Mouse (Mus musculus): ENCODE data around the gene Wdfy2. TPM values are rescaled to one million over a fixed set of nuclear protein-coding genes. Genes with fewer than 3 reads are reported as not detected.

The Wdfy2 gene
- polyA plus RNA-seq, 1 experiment from 2014 or later, result 6.2 TPM

- 14% methylated on average over 5 of the region's 5 CpGs for WGBS
- Histone ChIP-seq H3K27ac (replicated peaks in 1 of 2; ENCODE audit: control insufficient read depth in 1 of 2, insufficient read depth in 1 of 2, low read depth in 2 of 2, low read length in 2 of 2) (peak overlapping the region; percentile 38 to 43; a peak in 2 of 4 replicates), H3K9me3 (ENCODE audit: control insufficient read depth, low read length) (no peaks in the 10 kb centered on the region), H3K4me1 (ENCODE audit: control insufficient read depth in 2 of 2, insufficient read depth in 2 of 2, low read length in 2 of 2) (peaks cover 12 to 39% of the 10 kb centered on the region in 2 experiments), H3K9ac (ENCODE audit: low read length) (no peak overlapping the region), H3K36me3 (ENCODE audit: control insufficient read depth, insufficient read depth, low read length) (no peaks in the 10 kb centered on the region), H3K27me3 (ENCODE audit: control insufficient read depth, insufficient read depth, low read length) (no peaks in the 10 kb centered on the region), H3K4me3 (ENCODE audit: control insufficient read depth in 1 of 2, insufficient read depth in 1 of 2, low read depth in 1 of 2, low read length in 2 of 2) (no peak overlapping the region), H3K4me2 (ENCODE audit: low read length) (no peak overlapping the region)
- peak; percentile 62 for ATAC-seq (ENCODE audit: insufficient number of reproducible peaks, insufficient read depth, low FRiP score, low read depth)
Observed at GRCm38 (mm10) chr14:62879497-62879896, 42.0 kb downstream of the Wdfy2 start.

- Histone ChIP-seq H3K9ac (ENCODE audit: low read length) (no peak overlapping the region), H3K4me1 (ENCODE audit: control insufficient read depth in 2 of 2, insufficient read depth in 2 of 2, low read length in 2 of 2) (peaks cover 12 to 46% of the 10 kb centered on the region in 2 experiments), H3K27ac (replicated peaks in 1 of 2; ENCODE audit: control insufficient read depth in 1 of 2, insufficient read depth in 1 of 2, low read depth in 2 of 2, low read length in 2 of 2) (peak overlapping the region in 1 of 2 experiments; percentile 38; a peak in 1 of 4 replicates), H3K9me3 (ENCODE audit: control insufficient read depth, low read length) (no peaks in the 10 kb centered on the region), H3K4me3 (ENCODE audit: control insufficient read depth in 1 of 2, insufficient read depth in 1 of 2, low read depth in 1 of 2, low read length in 2 of 2) (no peak overlapping the region), H3K4me2 (ENCODE audit: low read length) (no peak overlapping the region), H3K36me3 (ENCODE audit: control insufficient read depth, insufficient read depth, low read length) (no peaks in the 10 kb centered on the region), H3K27me3 (ENCODE audit: control insufficient read depth, insufficient read depth, low read length) (no peaks in the 10 kb centered on the region)
- no peak for ATAC-seq (ENCODE audit: insufficient number of reproducible peaks, insufficient read depth, low FRiP score, low read depth)
- WGBS, result 67% methylated on average over 5 of the region's 5 CpGs
Observed at GRCm38 (mm10) chr14:62880084-62880851, 42.8 kb downstream of the Wdfy2 start.

- Histone ChIP-seq H3K4me3 (ENCODE audit: control insufficient read depth in 1 of 2, insufficient read depth in 1 of 2, low read depth in 1 of 2, low read length in 2 of 2) (no peak overlapping the region), H3K27me3 (ENCODE audit: control insufficient read depth, insufficient read depth, low read length) (no peaks in the 10 kb centered on the region), H3K27ac (replicated peaks in 1 of 2; ENCODE audit: control insufficient read depth in 1 of 2, insufficient read depth in 1 of 2, low read depth in 2 of 2, low read length in 2 of 2) (no peak overlapping the region), H3K36me3 (ENCODE audit: control insufficient read depth, insufficient read depth, low read length) (no peaks in the 10 kb centered on the region), H3K9me3 (ENCODE audit: control insufficient read depth, low read length) (no peaks in the 10 kb centered on the region), H3K4me1 (ENCODE audit: control insufficient read depth in 2 of 2, insufficient read depth in 2 of 2, low read length in 2 of 2) (peaks cover 12 to 48% of the 10 kb centered on the region in 2 experiments), H3K4me2 (ENCODE audit: low read length) (no peak overlapping the region), H3K9ac (ENCODE audit: low read length) (no peak overlapping the region)
- 35% methylated on average over 4 of the region's 4 CpGs for WGBS
- ATAC-seq (ENCODE audit: insufficient number of reproducible peaks, insufficient read depth, low FRiP score, low read depth), result no peak
Observed at GRCm38 (mm10) chr14:62882061-62882614, 44.7 kb downstream of the Wdfy2 start.

- Histone ChIP-seq H3K4me1 (ENCODE audit: control insufficient read depth in 2 of 2, insufficient read depth in 2 of 2, low read length in 2 of 2) (peaks cover 9 to 34% of the 10 kb centered on the region in 2 experiments), H3K9me3 (ENCODE audit: control insufficient read depth, low read length) (no peaks in the 10 kb centered on the region)
- 57% methylated on average over 1 of the region's 1 CpGs for WGBS
Observed at GRCm38 (mm10) chr14:62883551-62883950, 46.1 kb downstream of the Wdfy2 start.

GRCm38 (mm10) chr14:62884171-62884570 is 46.7 kb downstream of the Wdfy2 start:
- H3K27ac ChIP-seq (replicated peaks in 1 of 2; ENCODE audit: control insufficient read depth in 1 of 2, insufficient read depth in 1 of 2, low read depth in 2 of 2, low read length in 2 of 2), result no peak overlapping the region

More at GRCm38 (mm10) chr14:62883551-62883950, 46.1 kb downstream of the Wdfy2 start:
- Histone ChIP-seq H3K4me3 (ENCODE audit: control insufficient read depth in 1 of 2, insufficient read depth in 1 of 2, low read depth in 1 of 2, low read length in 2 of 2) (no peak overlapping the region), H3K4me2 (ENCODE audit: low read length) (no peak overlapping the region), H3K27ac (replicated peaks in 1 of 2; ENCODE audit: control insufficient read depth in 1 of 2, insufficient read depth in 1 of 2, low read depth in 2 of 2, low read length in 2 of 2) (no peak overlapping the region), H3K9ac (ENCODE audit: low read length) (no peak overlapping the region), H3K27me3 (ENCODE audit: control insufficient read depth, insufficient read depth, low read length) (no peaks in the 10 kb centered on the region), H3K36me3 (ENCODE audit: control insufficient read depth, insufficient read depth, low read length) (no peaks in the 10 kb centered on the region)
- ATAC-seq (ENCODE audit: insufficient number of reproducible peaks, insufficient read depth, low FRiP score, low read depth), result no peak

GRCm38 (mm10) chr14:62884639-62885038 is 47.2 kb downstream of the Wdfy2 start:
- H3K9me3 ChIP-seq (ENCODE audit: control insufficient read depth, low read length), result no peaks in the 10 kb centered on the region
- no peak overlapping the region for H3K4me2 ChIP-seq (ENCODE audit: low read length)
- no peaks in the 10 kb centered on the region for H3K36me3 ChIP-seq (ENCODE audit: control insufficient read depth, insufficient read depth, low read length)
- no peak overlapping the region for H3K9ac ChIP-seq (ENCODE audit: low read length)
- H3K4me1 ChIP-seq (ENCODE audit: control insufficient read depth in 2 of 2, insufficient read depth in 2 of 2, low read length in 2 of 2), result peaks cover 3 to 23% of the 10 kb centered on the region in 2 experiments
- no peak overlapping the region for H3K4me3 ChIP-seq (ENCODE audit: control insufficient read depth in 1 of 2, insufficient read depth in 1 of 2, low read depth in 1 of 2, low read length in 2 of 2)
- H3K27ac ChIP-seq (replicated peaks in 1 of 2; ENCODE audit: control insufficient read depth in 1 of 2, insufficient read depth in 1 of 2, low read depth in 2 of 2, low read length in 2 of 2), result no peak overlapping the region
- WGBS, result 62% methylated on average over 1 of the region's 1 CpGs
- H3K27me3 ChIP-seq (ENCODE audit: control insufficient read depth, insufficient read depth, low read length), result no peaks in the 10 kb centered on the region
- no peak for ATAC-seq (ENCODE audit: insufficient number of reproducible peaks, insufficient read depth, low FRiP score, low read depth)

More at GRCm38 (mm10) chr14:62884171-62884570, 46.7 kb downstream of the Wdfy2 start:
- no peak overlapping the region for H3K4me3 ChIP-seq (ENCODE audit: control insufficient read depth in 1 of 2, insufficient read depth in 1 of 2, low read depth in 1 of 2, low read length in 2 of 2)
- H3K27me3 ChIP-seq (ENCODE audit: control insufficient read depth, insufficient read depth, low read length), result no peaks in the 10 kb centered on the region
- no peaks in the 10 kb centered on the region for H3K9me3 ChIP-seq (ENCODE audit: control insufficient read depth, low read length)
- peaks cover 6 to 28% of the 10 kb centered on the region in 2 experiments for H3K4me1 ChIP-seq (ENCODE audit: control insufficient read depth in 2 of 2, insufficient read depth in 2 of 2, low read length in 2 of 2)
- no peak for ATAC-seq (ENCODE audit: insufficient number of reproducible peaks, insufficient read depth, low FRiP score, low read depth)
- 33% methylated on average over 5 of the region's 5 CpGs for WGBS
- no peaks in the 10 kb centered on the region for H3K36me3 ChIP-seq (ENCODE audit: control insufficient read depth, insufficient read depth, low read length)
- no peak overlapping the region for H3K9ac ChIP-seq (ENCODE audit: low read length)
- no peak overlapping the region for H3K4me2 ChIP-seq (ENCODE audit: low read length)

- H3K9me3 ChIP-seq (ENCODE audit: control insufficient read depth, low read length), result no peaks in the 10 kb centered on the region
- H3K4me3 ChIP-seq (ENCODE audit: control insufficient read depth in 1 of 2, insufficient read depth in 1 of 2, low read depth in 1 of 2, low read length in 2 of 2), result no peak overlapping the region
- ATAC-seq (ENCODE audit: insufficient number of reproducible peaks, insufficient read depth, low FRiP score, low read depth), result no peak
- H3K4me2 ChIP-seq (ENCODE audit: low read length), result no peak overlapping the region
- H3K9ac ChIP-seq (ENCODE audit: low read length), result no peak overlapping the region
- no peaks in the 10 kb centered on the region for H3K36me3 ChIP-seq (ENCODE audit: control insufficient read depth, insufficient read depth, low read length)
- H3K27ac ChIP-seq (replicated peaks in 1 of 2; ENCODE audit: control insufficient read depth in 1 of 2, insufficient read depth in 1 of 2, low read depth in 2 of 2, low read length in 2 of 2), result no peak overlapping the region
- WGBS, result 73% methylated on average over 2 of the region's 2 CpGs
- H3K27me3 ChIP-seq (ENCODE audit: control insufficient read depth, insufficient read depth, low read length), result no peaks in the 10 kb centered on the region
- peaks cover 2 to 18% of the 10 kb centered on the region in 2 experiments for H3K4me1 ChIP-seq (ENCODE audit: control insufficient read depth in 2 of 2, insufficient read depth in 2 of 2, low read length in 2 of 2)
Observed at GRCm38 (mm10) chr14:62885146-62885545, 47.7 kb downstream of the Wdfy2 start.

Data from heart, embryonic 14.5 days (tissue).